Mouse (Mus musculus) heart, postnatal 14 days (tissue): ENCODE data around the gene Rfx2. TPM values are rescaled to one million over a fixed set of nuclear protein-coding genes. Genes with fewer than 3 reads are reported as not detected.

Experiments used
- DNase-seq, 2 experiments: peaks; one replicate each; pipeline ENCODE4 v3.0.0; 2021 to 2022
- intact Hi-C: fragments of 180-260 bp; cut with DNase I; formaldehyde crosslinking; loops from one replicate; pipeline ENCODE4 v1.15.1; 2025
- long read RNA-seq, 2 experiments: library from polyadenylated mRNA; stranded (forward); transcript quantifications; one replicate each; pipeline ENCODE4 v2.0.0; 2021
- total RNA-seq, 2 experiments: library from RNA; stranded (reverse); gene quantifications; 2 replicates each; pipeline ENCODE4 v1.2.3; 2021

Rfx2 gene
- total RNA-seq, result 1 to 10 TPM; 4.3 to 6.0 TPM
- long read RNA-seq, experiment 1, partial matches to known transcripts, result 1 of 5 reads
- long read RNA-seq, experiment 1, other reads (novel, unspliced or antisense), result 3 of 5 reads
- long read RNA-seq, experiment 2, partial matches to known transcripts, result 0 of 4 reads
- long read RNA-seq, experiment 2, other reads (novel, unspliced or antisense), result 2 of 4 reads

- intact Hi-C loops, result loop anchor here (5.0 kb wide), 1 partner anchor 162 kb away; the partner anchor contains the start of gene Clpp
- peak in 1 of 2 experiments; percentile 9 for DNase-seq
Observed at GRCm38 (mm10) chr17:56830411-56831110, at the start of gene Rfx2. Rfx2 (minus strand) TSS chr17:56831013.

- intact Hi-C loops, result no loop called here
- no peak for DNase-seq
Observed at GRCm38 (mm10) chr17:56877426-56877825, 46.6 kb upstream of the Rfx2 start.

- intact Hi-C loops, result no loop called here
- no peak for DNase-seq
Observed at GRCm38 (mm10) chr17:56876981-56877380, 46.2 kb upstream of the Rfx2 start.

GRCm38 (mm10) chr17:56876465-56876864 lies 45.7 kb upstream of the Rfx2 start:
- intact Hi-C loops, result no loop called here
- no peak for DNase-seq

GRCm38 (mm10) chr17:56874936-56875651 lies 44.3 kb upstream of the Rfx2 start, which contains the start of gene 1700061G19Rik:
1700061G19Rik (plus strand) TSS chr17:56875477.
- intact Hi-C loops, result no loop called here
- DNase-seq, result no peak

- intact Hi-C loops, result no loop called here
- DNase-seq, result no peak
Observed at GRCm38 (mm10) chr17:56874237-56874636, 43.4 kb upstream of the Rfx2 start, which contains the start of gene Acsbg2. Acsbg2 (minus strand) TSS chr17:56874447.

- intact Hi-C loops, result no loop called here
- no peak for DNase-seq
Observed at GRCm38 (mm10) chr17:56872512-56872911, 41.7 kb upstream of the Rfx2 start.

- DNase-seq, result no peak
Observed at GRCm38 (mm10) chr17:56871767-56872166, 41.0 kb upstream of the Rfx2 start.

GRCm38 (mm10) chr17:56870287-56870953 lies 39.6 kb upstream of the Rfx2 start:
- no peak for DNase-seq
- intact Hi-C loops, result no loop called here

More at GRCm38 (mm10) chr17:56871767-56872166, 41.0 kb upstream of the Rfx2 start:
- intact Hi-C loops, result no loop called here

GRCm38 (mm10) chr17:56869481-56869977 lies 38.7 kb upstream of the Rfx2 start:
- intact Hi-C loops, result no loop called here
- DNase-seq, result no peak

- no peak for DNase-seq
- intact Hi-C loops, result no loop called here
Observed at GRCm38 (mm10) chr17:56866071-56866470, 35.3 kb upstream of the Rfx2 start.

GRCm38 (mm10) chr17:56861197-56861596 lies 30.4 kb upstream of the Rfx2 start:
- no peak for DNase-seq
- intact Hi-C loops, result no loop called here

- peak in 1 of 2 experiments; percentile 34 for DNase-seq
- intact Hi-C loops, result loop anchor here (2.0 kb wide), 1 partner anchor 50 kb away; no protein-coding TSS in a partner anchor
Observed at GRCm38 (mm10) chr17:56858922-56859321, 28.1 kb upstream of the Rfx2 start.

- intact Hi-C loops, result loop anchor here (2.0 kb wide), 1 partner anchor 49 kb away; no protein-coding TSS in a partner anchor
- peak; percentile 72 to 77 for DNase-seq
Observed at GRCm38 (mm10) chr17:56858216-56858615, 27.4 kb upstream of the Rfx2 start.

GRCm38 (mm10) chr17:56855421-56855820 lies 24.6 kb upstream of the Rfx2 start:
- no peak for DNase-seq
- intact Hi-C loops, result no loop called here

- intact Hi-C loops, result no loop called here
- no peak for DNase-seq
Observed at GRCm38 (mm10) chr17:56851167-56851566, 20.4 kb upstream of the Rfx2 start.

- intact Hi-C loops, result no loop called here
- DNase-seq, result no peak
Observed at GRCm38 (mm10) chr17:56849710-56850109, 18.9 kb upstream of the Rfx2 start.

GRCm38 (mm10) chr17:56848785-56849184 lies 18.0 kb upstream of the Rfx2 start:
- intact Hi-C loops, result no loop called here
- no peak for DNase-seq

GRCm38 (mm10) chr17:56843678-56844077 lies 12.9 kb upstream of the Rfx2 start:
- no peak for DNase-seq
- intact Hi-C loops, result loop anchor here (5.0 kb wide), 1 partner anchor 36 kb away; no protein-coding TSS in a partner anchor

- intact Hi-C loops, result loop anchor here (5.0 kb wide), 1 partner anchor 35 kb away; no protein-coding TSS in a partner anchor
- DNase-seq, result no peak
Observed at GRCm38 (mm10) chr17:56842173-56842572, 11.4 kb upstream of the Rfx2 start.
